In the genomic region with DNA sequence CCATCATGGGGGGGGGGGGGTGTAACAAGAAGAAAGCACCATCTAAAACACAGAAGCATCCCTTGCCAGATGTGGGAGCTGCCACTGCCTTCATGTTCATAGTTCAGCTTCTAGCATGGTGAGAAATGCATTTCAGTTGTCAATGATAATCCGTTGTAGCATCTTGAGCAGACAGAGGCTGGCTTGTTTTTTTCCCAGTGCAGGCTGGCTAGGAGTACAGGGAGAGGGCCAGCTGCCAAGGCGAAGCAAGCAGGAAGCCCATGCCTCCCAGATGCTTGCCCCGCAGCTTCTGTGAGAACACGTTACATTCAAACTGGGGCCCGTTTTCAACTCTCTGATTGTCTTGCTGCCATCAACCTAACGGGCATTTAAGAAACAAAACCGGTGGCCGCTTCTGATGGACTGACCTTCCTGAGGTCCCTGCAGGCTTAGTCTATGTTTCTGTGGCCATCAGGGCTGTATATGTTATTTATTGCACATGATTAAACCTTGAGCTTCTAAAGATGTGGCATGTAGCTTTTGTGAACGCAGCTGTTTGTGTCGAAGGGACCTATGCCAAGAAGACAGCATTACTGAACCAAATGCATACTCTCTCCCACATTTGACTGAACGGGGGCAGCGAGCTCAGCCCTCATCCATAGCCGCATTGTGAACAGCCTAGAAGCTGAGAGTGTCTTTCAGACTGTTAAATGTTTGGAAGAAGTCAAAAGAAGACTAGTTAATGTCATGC, we compare ENCODE assay signal across 11 mouse cellular contexts. TPM values are rescaled to one million over a fixed set of nuclear protein-coding genes. Genes with fewer than 3 reads are reported as not detected.
DNase-seq lines count a peak whose midpoint lies in the region; ATAC-seq and TF ChIP-seq lines count a peak whose summit lies in the region.
"Had no signal": no experiment of that assay in that cellular context is flagged by ENCODE, and none has a peak within 500 bp of the region (broad histone marks: within the 10 kb centered on the region; RNA-seq: fewer than 3 reads in every experiment).

No protein-coding gene starts in this region.

- no peak for DNase-seq in forebrain, embryonic 11.5 days (ENCODE audit: low spot score)
- no peak for DNase-seq in stomach, postnatal 0 days (ENCODE audit: low spot score)
- no peak for DNase-seq in limb, embryonic 10.5 days (ENCODE audit: low spot score)
- no peak for DNase-seq in embryo, embryonic 10.5 days (ENCODE audit: low spot score)
- DNase-seq in natural killer cell, adult 2 months (ENCODE audit: low spot score in 2 of 2): no peak
- no peak for DNase-seq in urinary bladder, postnatal 36 days (ENCODE audit: low spot score in 2 of 2)
- DNase-seq: kidney, adult 11 months had no signal

- no peak overlapping the region for H3K4me2 ChIP-seq in forebrain, embryonic 13.5 days
- H3K4me2 ChIP-seq in forebrain, embryonic 11.5 days (ENCODE audit: low read depth, low read length, severe bottlenecking): no peak overlapping the region
- H3K4me2 ChIP-seq in stomach, embryonic 14.5 days (replicated peaks; ENCODE audit: low read depth, low read length): no peak overlapping the region
- no peak overlapping the region for H3K4me2 ChIP-seq in stomach, postnatal 0 days (replicated peaks; ENCODE audit: low read depth)

- no peak overlapping the region for H3K9ac ChIP-seq in forebrain, embryonic 13.5 days
- no peak overlapping the region for H3K9ac ChIP-seq in forebrain, embryonic 11.5 days (ENCODE audit: low read length)
- H3K9ac ChIP-seq in stomach, embryonic 14.5 days (replicated peaks; ENCODE audit: low read depth, low read length): no peak overlapping the region
- no peak overlapping the region for H3K9ac ChIP-seq in stomach, postnatal 0 days (ENCODE audit: low read length)

- no peak for TF ChIP-seq CTCF in stomach, postnatal 0 days (IDR thresholded peaks at IDR 0.05; ENCODE audit: low read depth)

- ATAC-seq in forebrain, embryonic 13.5 days: peak; percentile 77
- ATAC-seq in forebrain, embryonic 11.5 days (replicated peaks; ENCODE audit: low FRiP score): no peak
- ATAC-seq in stomach, embryonic 14.5 days (ENCODE audit: insufficient number of reproducible peaks, insufficient read depth, low FRiP score, low read depth): no peak
- no peak for ATAC-seq in stomach, postnatal 0 days (ENCODE audit: low FRiP score, low TSS enrichment)
- ATAC-seq: Patski had no signal

- H3K27ac ChIP-seq in forebrain, embryonic 13.5 days: peak overlapping the region; percentile 31; the same call in 1 of the 2 replicates
- H3K27ac ChIP-seq in forebrain, embryonic 11.5 days (ENCODE audit: low read depth, low read length): no peak overlapping the region
- 0 out of 2 replicates have a peak overlapping the region, but pooled peaks have one; percentile 7 for H3K27ac ChIP-seq in stomach, embryonic 14.5 days (ENCODE audit: low read length)
- H3K27ac ChIP-seq in stomach, postnatal 0 days (replicated peaks): no peak overlapping the region
- H3K27ac ChIP-seq in limb, embryonic 10.5 days: 0 out of 2 replicates have a peak overlapping the region, but pooled peaks have one; percentile 17
- H3K27ac ChIP-seq: left cerebral cortex, adult 2 months had no signal

- no peak for TF ChIP-seq EP300 in stomach, postnatal 0 days (optimal IDR thresholded peaks at IDR 0.05)

- no peak overlapping the region for H3K4me3 ChIP-seq in forebrain, embryonic 13.5 days
- H3K4me3 ChIP-seq in forebrain, embryonic 11.5 days (ENCODE audit: low read depth, low read length): no peak overlapping the region
- no peak overlapping the region for H3K4me3 ChIP-seq in stomach, embryonic 14.5 days (ENCODE audit: low read depth, low read length)
- H3K4me3 ChIP-seq in stomach, postnatal 0 days (ENCODE audit: low read depth, low read length): no peak overlapping the region
- H3K4me3 ChIP-seq in limb, embryonic 10.5 days: no peak overlapping the region
- H3K4me3 ChIP-seq: left cerebral cortex, adult 2 months had no signal

- 49% methylated on average over 13 of the region's 13 CpGs for WGBS in forebrain, embryonic 13.5 days
- WGBS in forebrain, embryonic 11.5 days: 79% methylated on average over 13 of the region's 13 CpGs
- WGBS in stomach, embryonic 14.5 days: 70% methylated on average over 13 of the region's 13 CpGs
- WGBS in stomach, postnatal 0 days: 59% methylated on average over 13 of the region's 13 CpGs
- WGBS in limb, embryonic 10.5 days: 81% methylated on average over 13 of the region's 13 CpGs

- no peaks in the 10 kb centered on the region for H3K36me3 ChIP-seq in forebrain, embryonic 13.5 days (ENCODE audit: poor library complexity, severe bottlenecking)
- H3K36me3 ChIP-seq in forebrain, embryonic 11.5 days (ENCODE audit: control insufficient read depth, insufficient read depth, low read length): no peaks in the 10 kb centered on the region
- H3K36me3 ChIP-seq in stomach, embryonic 14.5 days (ENCODE audit: control insufficient read depth, insufficient read depth, low read length): no peaks in the 10 kb centered on the region
- no peaks in the 10 kb centered on the region for H3K36me3 ChIP-seq in stomach, postnatal 0 days (ENCODE audit: control insufficient read depth, insufficient read depth, low read length)
- H3K36me3 ChIP-seq in limb, embryonic 10.5 days: peaks cover 11% of the 10 kb centered on the region

- H3K4me1 ChIP-seq in forebrain, embryonic 13.5 days: peaks cover 56% of the 10 kb centered on the region
- peaks cover 7% of the 10 kb centered on the region; the same call in 1 of the 2 replicates for H3K4me1 ChIP-seq in forebrain, embryonic 11.5 days (replicated peaks; ENCODE audit: control insufficient read depth, insufficient read depth, low read length)
- peaks cover 53% of the 10 kb centered on the region for H3K4me1 ChIP-seq in stomach, embryonic 14.5 days (ENCODE audit: control insufficient read depth, insufficient read depth, low read length)
- H3K4me1 ChIP-seq in stomach, postnatal 0 days (replicated peaks; ENCODE audit: control insufficient read depth, insufficient read depth): peaks cover 12% of the 10 kb centered on the region
- peaks cover 85% of the 10 kb centered on the region for H3K4me1 ChIP-seq in limb, embryonic 10.5 days

- no peaks in the 10 kb centered on the region for H3K9me3 ChIP-seq in forebrain, embryonic 13.5 days (replicated peaks)
- no peaks in the 10 kb centered on the region for H3K9me3 ChIP-seq in forebrain, embryonic 11.5 days (ENCODE audit: control insufficient read depth, low read length)
- H3K9me3 ChIP-seq in stomach, embryonic 14.5 days (ENCODE audit: control insufficient read depth, low read depth, low read length): no peaks in the 10 kb centered on the region
- H3K9me3 ChIP-seq in stomach, postnatal 0 days (ENCODE audit: control insufficient read depth, low read length): no peaks in the 10 kb centered on the region
- H3K9me3 ChIP-seq in limb, embryonic 10.5 days (replicated peaks): no peaks in the 10 kb centered on the region

- peaks cover 10% of the 10 kb centered on the region for H3K27me3 ChIP-seq in forebrain, embryonic 13.5 days
- H3K27me3 ChIP-seq in forebrain, embryonic 11.5 days (ENCODE audit: control insufficient read depth, insufficient read depth, low read length): no peaks in the 10 kb centered on the region
- no peaks in the 10 kb centered on the region for H3K27me3 ChIP-seq in stomach, embryonic 14.5 days (ENCODE audit: control insufficient read depth, insufficient read depth, low read length)
- H3K27me3 ChIP-seq in stomach, postnatal 0 days (ENCODE audit: control insufficient read depth, insufficient read depth, low read length): no peaks in the 10 kb centered on the region
- H3K27me3 ChIP-seq in limb, embryonic 10.5 days (ENCODE audit: low read depth, poor library complexity, severe bottlenecking): no peaks in the 10 kb centered on the region
- H3K27me3 ChIP-seq: Patski had no signal

RNA-seq across cellular contexts. Expression of a gene that starts 53.9 kb away (rescaled TPM):
- polyA plus RNA-seq in forebrain, embryonic 13.5 days (2015; fragmentation: Nextera tagmentation; extraction: Ambion mirVana): 54.1 and 61.4 TPM in 2 replicates
- polyA plus RNA-seq in forebrain, embryonic 11.5 days (2014; fragmentation: Nextera tagmentation; extraction: Ambion mirVana): 72.6 and 72.7 TPM in 2 replicates
- 46.1 and 48.0 TPM in 2 replicates for polyA plus RNA-seq in stomach, embryonic 14.5 days (2014; fragmentation: Nextera tagmentation; extraction: Ambion mirVana)
- 13.1 and 15.8 TPM in 2 replicates for polyA plus RNA-seq in stomach, postnatal 0 days (2015; fragmentation: Nextera tagmentation; extraction: Ambion mirVana)
- 38.5 and 47.2 TPM in 2 replicates for polyA plus RNA-seq in limb, embryonic 10.5 days (2016; fragmentation: Nextera tagmentation; extraction: Ambion mirVana)

Comparison
In these comparisons a context has a peak if more than half of its experiments do, and no peak if none do; other contexts are left out.
1. H3K27ac ChIP-seq: peak in forebrain, embryonic 13.5 days (single experiment), stomach, embryonic 14.5 days (single experiment) and limb, embryonic 10.5 days (single experiment); none in forebrain, embryonic 11.5 days (single experiment) and stomach, postnatal 0 days (single experiment).